Mouse (Mus musculus): ENCODE measurements around the gene Ctdnep1.

DNA sequence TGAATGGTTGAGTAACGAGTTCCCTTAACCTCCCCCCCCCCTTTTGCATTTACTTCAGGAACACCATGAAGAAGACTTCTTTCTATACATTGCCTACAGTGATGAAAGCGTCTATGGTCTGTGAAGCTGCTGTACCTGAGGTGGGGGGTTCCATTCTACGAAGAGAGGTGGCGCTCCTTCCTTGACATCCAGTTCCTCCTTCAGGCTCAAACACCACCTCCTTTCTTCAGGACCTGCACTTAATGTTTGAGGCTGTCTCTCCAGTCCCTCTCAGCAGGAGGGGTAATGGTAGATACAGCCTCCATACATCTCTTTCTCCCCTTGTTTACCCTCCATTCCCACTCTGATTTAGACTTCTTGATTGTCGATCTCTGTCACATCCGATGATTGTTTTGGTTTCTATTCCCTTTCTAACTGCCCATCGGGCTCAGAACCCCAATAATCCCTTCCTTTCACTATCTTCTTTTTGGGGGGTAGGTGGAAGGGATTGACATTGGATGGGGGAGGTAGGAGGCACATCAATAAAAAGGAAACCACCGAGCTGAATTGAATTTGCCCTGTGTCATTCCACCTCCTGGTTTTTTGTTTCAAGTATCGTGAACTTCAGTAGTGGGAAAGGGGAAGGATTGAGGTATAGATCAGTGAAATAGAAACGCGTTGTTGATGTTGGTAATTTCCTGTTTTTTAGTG, 13.6 kb downstream of the Ctdnep1 start:
- TF ChIP-seq CTCF (IDR thresholded peaks at IDR 0.05; ENCODE audit: low read depth) (peak; percentile 32; the same call in 1 of the 2 replicates), EP300 (IDR thresholded peaks at IDR 0.05; ENCODE audit: low read depth) (no peak)

All from liver, postnatal 0 days (tissue).